Mouse (Mus musculus) effector memory CD4-positive, alpha-beta T cell, adult 5 months (primary cell): ENCODE data around the gene Nsfl1c. TPM values are rescaled to one million over a fixed set of nuclear protein-coding genes. Genes with fewer than 3 reads are reported as not detected.

Source experiments
- polyA plus RNA-seq: library from polyadenylated mRNA; unstranded; fragments of 100-300 nt; shearing (Covaris generic); gene quantifications from one replicate; pipeline ENCODE4 v1.2.1, GENCODE M21; 2017

Gene Nsfl1c
- polyA plus RNA-seq = 111 TPM

DNA sequence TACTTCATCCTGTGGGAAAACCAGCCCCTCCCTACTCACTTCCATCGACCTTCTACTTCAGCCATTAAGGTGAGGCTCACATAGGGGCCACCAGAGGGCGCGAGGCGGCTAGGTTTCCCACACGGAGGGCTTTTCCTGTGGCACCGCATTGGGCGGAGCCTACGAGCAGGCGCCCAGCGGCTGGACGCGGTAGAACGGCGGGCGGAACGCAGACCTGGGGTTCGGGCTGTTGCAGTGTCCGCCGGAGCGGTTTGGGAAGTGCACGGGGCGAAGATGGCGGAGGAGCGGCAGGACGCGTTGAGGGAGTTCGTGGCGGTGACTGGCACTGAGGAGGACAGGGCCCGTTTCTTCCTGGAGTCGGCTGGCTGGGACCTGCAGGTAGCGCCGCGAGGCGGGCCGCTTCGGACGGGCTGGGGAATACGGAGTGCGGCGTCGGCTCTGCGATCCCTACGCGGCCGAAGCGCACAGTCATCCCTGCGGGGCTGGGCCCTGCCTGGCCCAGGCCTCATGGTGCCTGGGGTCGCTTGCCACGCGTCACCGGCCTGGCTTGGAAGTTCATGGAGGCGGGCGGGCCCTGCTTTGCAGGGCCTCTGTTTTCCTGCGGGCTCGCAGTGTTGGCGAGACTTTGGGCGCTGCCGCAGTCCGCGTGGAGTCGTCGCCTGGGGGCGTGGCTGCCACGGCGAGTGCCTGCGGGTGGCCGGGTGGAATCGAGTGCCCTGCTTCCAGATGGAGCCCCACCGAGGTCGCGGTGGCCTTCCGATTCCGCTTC is at the start of gene Nsfl1c:
Nsfl1c (plus strand) TSS at position 148 of the 769 bp plus-strand sequence.

DNA sequence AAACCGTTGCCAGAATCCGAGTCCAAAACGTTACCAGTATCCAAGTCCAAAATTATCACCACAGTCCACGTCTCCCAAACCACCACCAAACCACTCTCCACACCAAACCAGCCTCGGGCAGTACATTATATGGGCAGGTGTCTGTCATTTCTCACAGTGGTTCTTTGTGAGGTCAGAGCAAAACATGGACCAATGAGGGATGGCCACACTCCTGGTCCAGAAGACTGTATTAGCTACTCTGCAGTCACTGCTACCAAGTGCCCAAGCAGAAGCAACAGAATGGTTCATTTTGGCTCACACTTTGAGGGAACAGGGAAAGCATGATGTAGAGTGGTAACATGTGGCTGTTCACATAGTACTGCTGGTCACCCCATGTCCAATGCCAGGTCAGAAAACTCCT is 17.9 kb upstream of the Nsfl1c start, which contains the start of gene 4921509C19Rik:
4921509C19Rik (minus strand) TSS at position 101 of the 400 bp plus-strand sequence.

DNA sequence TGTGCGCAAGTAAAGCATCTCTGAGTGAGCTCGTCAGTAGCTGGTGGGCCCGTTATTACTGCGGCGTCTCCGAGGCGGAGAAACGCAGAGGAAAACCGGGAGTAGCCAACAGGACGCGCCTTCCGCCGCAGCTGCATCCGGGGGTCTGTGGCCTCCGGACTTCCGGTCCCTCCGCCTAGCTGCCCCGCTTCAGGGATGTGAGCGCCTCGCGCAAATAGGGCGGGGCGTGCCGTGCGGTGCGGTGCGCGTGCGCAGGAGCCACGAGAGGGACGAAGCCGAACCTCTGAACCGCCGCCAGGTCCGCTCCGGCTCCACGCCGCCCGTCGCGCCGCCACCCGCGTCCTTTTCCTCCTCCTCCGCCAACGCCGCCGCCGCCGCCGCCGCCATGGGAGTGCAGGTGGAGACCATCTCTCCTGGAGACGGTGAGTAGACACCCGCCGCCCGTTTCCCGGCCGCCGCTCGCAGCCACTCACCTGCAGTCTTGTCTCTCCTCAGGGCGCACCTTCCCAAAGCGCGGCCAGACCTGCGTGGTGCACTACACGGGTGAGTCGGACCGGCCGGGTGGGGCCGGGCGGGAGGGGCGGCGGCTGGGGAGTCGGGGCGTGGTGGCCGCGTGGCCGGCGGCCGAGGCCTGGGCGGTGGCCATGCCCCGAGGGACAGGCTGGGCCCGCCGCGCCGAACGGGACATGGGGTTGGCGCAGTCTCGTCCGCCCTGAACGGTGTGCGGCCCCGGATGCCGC is 48.5 kb downstream of the Nsfl1c start, which contains the start of gene Fkbp1a:
Fkbp1a (plus strand) TSS at position 161 of the 740 bp plus-strand sequence.

Other genes with a start within 250 kb of the Nsfl1c start
- gene 4921509C19Rik, start 18.0 kb upstream of the Nsfl1c start, polyA plus RNA-seq = not detected
- 293 TPM for gene Fkbp1a, start 48.3 kb downstream of the Nsfl1c start, polyA plus RNA-seq
- gene Sdcbp2, start 78.4 kb downstream of the Nsfl1c start, polyA plus RNA-seq = 87.5 TPM
- 0.61 TPM for gene Snph, start 138.4 kb downstream of the Nsfl1c start, polyA plus RNA-seq
- gene Rad21l, start 174.4 kb downstream of the Nsfl1c start, polyA plus RNA-seq = not detected
- not detected for gene Tmem74b, start 207.8 kb downstream of the Nsfl1c start, polyA plus RNA-seq